Mouse (Mus musculus): Measurements from ENCODE around the gene Acrv1. TPM values are rescaled to one million over a fixed set of nuclear protein-coding genes. Genes with fewer than 3 reads are reported as not detected.

Gene Acrv1
- polyA plus RNA-seq, 1 experiment from 2014 or later: not detected

Other genes starting within 250 kb of the Acrv1 start
- not detected in 2 replicates for gene Gm9513, start 217.6 kb upstream of the Acrv1 start, polyA plus RNA-seq (2016; fragmentation: Nextera tagmentation; extraction: Ambion mirVana)
- not detected in 2 replicates for gene Gm5615, start 151.3 kb upstream of the Acrv1 start, polyA plus RNA-seq (2016; fragmentation: Nextera tagmentation; extraction: Ambion mirVana)
- not detected in 2 replicates for gene Gm17689, start 110.6 kb upstream of the Acrv1 start, polyA plus RNA-seq (2016; fragmentation: Nextera tagmentation; extraction: Ambion mirVana)
- not detected in 2 replicates for gene A630095E13Rik, start 49.8 kb upstream of the Acrv1 start, polyA plus RNA-seq (2016; fragmentation: Nextera tagmentation; extraction: Ambion mirVana)
- 65.2 and 65.6 TPM in 2 replicates for gene Chek1, start 33.8 kb downstream of the Acrv1 start, polyA plus RNA-seq (2016; fragmentation: Nextera tagmentation; extraction: Ambion mirVana)
- gene Stt3a, start 74.5 kb downstream of the Acrv1 start, polyA plus RNA-seq (2016; fragmentation: Nextera tagmentation; extraction: Ambion mirVana): 158 and 173 TPM in 2 replicates
- 101 and 106 TPM in 2 replicates for gene Ei24, start 104.2 kb downstream of the Acrv1 start, polyA plus RNA-seq (2016; fragmentation: Nextera tagmentation; extraction: Ambion mirVana)
- 184 and 186 TPM in 2 replicates for gene Fez1, start 128.6 kb downstream of the Acrv1 start, polyA plus RNA-seq (2016; fragmentation: Nextera tagmentation; extraction: Ambion mirVana)